Mouse (Mus musculus): ENCODE results near the gene Smg6.

Smg6 gene

DNA sequence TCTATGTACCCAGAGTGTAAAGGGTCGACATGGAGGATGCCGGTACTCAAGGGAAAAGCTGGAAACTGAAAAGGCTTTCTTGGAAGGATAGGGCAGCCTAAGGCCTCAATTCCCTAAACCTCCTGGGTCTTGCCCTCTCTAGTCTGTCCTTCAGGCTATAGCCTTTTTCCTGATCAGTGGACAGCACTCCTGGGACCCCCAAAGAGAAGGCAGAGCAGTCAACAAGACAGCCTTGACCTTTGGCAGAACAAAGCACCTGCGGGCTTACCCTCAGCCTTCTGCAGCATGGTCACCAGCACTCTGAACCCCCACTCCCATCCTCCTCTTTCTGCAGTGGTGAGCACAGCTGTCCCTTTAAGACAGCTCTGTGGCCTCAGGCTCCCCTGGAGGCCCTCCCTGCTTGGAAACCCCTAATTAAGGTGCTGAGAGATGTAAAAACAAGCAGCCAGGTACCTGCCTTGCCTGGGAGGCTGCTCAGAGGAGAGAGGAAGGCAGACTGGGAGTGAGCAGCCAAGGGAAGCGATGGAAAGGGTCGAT, 265.4 kb downstream of the Smg6 start, which contains the start of gene Dph1:
TSS of gene Dph1 (minus strand) at position 337 of the 537 bp plus-strand sequence.
- no peak for DNase-seq (ENCODE audit: low spot score in 2 of 2)

DNA sequence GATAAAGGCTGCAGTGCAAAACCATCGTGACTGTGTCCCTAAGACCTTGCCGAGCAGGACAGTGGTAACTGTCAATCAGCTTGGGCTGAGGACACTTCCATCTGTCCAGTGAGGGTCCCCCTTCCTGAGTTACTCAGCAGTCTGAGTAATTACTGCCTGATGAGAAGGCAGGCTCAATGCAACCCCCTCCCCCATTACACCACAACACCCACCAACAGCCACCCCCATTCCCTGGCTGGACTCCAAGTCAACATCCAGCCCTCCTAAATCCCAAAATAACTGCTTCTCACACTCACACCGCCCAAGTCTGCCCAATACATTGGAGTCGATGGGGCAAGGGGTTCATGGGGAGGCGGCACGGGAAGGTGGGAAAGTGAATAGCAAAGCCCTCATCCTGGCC, 266.2 kb downstream of the Smg6 start:
- no peak for DNase-seq (ENCODE audit: low spot score in 2 of 2)

DNA sequence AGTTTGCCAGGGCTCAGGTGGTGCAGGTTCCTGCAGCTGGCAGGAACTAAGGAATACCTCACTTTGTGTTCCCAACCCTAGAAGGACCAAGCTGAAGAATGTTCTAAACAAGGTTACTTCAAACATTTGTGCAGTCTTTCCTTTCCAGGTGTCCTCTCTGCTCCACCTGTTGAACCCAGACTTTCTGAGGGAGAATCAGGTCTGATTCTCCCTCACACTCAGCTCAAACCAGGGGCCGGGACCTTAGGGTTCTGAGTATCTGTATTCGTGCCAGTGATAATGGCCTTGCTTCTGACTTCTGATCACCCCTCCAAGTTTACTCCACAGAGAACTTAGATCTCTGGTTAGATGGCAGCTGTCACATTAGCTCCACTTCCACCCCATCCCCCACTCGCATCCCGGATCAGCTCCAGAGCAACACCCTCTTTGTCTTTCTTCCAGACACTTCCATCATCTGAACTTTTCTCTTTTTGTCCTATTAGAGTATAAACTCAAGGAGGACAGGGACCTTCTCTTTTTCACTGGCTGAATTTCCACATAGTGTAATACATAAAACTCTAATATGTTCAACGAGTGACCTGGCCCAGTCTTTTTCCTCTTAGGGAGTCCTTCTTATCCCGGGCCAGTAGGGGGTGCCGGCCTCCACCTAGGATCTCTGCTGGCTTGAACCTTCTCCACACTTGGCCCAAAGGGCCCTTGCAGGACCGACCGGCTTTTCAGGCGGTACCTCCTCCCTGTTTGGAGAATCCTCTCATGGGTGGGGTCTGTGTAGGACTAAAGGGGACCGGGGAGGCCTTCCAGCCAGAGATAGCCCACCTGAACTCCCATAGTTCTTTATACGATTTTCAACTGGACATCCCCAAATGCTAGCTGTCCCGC, 267.0 kb downstream of the Smg6 start:
- DNase-seq (ENCODE audit: low spot score in 2 of 2), result peak; percentile 74 to 88

DNA sequence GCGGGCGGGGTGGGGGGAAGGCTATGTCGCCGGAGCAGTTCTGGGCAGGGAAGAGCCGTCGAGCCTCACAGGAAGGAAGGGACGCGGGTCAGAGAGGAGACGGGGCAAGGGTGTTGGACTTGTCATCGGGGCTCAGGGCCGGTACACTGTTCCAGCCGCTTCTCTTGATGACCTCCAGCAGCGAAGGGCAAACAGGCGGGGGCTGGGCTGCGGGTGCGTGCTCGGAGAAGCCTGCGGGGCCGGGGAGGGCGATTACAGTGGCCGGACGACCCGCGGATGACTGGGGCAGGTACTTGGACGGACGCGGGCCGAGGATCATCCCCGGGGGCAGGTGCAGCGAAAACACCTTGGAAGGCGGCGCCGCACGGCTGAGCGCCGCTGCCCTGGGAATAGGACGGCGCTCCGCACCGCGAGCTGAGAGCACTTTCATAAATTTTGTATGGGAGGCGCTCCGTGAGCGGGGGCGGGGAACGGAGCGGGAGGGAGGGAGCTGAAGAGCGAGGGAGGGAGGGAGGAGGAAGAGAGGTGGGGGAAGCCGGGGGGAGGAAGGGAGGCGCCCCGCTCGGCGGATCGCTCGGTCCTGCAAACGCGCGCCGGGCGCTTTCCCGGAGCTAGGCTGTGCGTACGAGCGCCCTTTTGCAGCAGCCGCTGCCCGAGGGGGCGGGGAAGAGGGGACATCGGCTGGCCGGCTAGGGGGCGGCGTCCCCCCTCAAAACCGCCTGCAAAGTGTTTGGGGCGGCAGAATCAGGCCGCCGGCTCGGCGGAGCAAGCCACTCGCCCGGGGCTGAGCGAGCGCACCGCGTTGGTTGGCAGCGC, 267.8 kb downstream of the Smg6 start, which contains the start of gene Rtn4rl1:
TSS of gene Rtn4rl1 (plus strand) at position 528 of the 816 bp plus-strand sequence.
- DNase-seq (ENCODE audit: low spot score in 2 of 2), result peak; percentile 73 to 81

DNA sequence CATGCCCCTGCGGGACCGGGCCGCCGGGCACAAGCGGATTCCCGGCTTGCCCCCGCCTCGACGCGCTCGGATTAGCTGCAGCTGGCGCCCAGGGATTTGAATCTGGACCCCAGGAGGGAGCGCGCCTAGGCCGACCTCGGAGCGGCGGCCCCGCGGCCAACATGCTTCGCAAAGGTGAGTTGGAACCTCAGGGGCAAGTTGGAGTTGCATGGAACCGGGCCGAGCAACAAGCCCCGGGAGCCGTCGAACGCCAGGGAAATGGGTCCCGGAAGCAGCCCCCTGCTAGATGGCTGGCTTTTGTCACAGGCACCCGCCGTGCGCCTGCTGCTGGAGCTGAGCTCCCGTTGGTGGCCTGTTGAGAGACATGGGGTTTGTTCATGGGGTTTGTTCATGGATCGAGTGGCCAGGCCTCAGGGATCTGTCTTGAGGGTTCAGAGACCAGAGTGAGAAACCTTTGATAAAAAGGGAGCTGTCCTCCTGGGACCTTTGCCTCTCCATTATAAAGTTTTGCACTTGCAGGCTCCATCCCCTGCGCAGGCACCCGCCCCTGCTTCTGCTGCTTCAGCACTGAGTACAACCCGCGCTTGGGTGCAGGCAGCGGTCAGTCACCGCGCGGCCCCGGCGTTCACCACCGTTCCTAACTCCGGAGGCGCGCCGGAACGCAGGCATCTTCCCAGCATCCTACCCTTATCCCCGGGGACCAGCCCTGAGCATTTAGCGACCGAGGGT, 268.7 kb downstream of the Smg6 start:
- DNase-seq (ENCODE audit: low spot score in 2 of 2), result no peak

DNA sequence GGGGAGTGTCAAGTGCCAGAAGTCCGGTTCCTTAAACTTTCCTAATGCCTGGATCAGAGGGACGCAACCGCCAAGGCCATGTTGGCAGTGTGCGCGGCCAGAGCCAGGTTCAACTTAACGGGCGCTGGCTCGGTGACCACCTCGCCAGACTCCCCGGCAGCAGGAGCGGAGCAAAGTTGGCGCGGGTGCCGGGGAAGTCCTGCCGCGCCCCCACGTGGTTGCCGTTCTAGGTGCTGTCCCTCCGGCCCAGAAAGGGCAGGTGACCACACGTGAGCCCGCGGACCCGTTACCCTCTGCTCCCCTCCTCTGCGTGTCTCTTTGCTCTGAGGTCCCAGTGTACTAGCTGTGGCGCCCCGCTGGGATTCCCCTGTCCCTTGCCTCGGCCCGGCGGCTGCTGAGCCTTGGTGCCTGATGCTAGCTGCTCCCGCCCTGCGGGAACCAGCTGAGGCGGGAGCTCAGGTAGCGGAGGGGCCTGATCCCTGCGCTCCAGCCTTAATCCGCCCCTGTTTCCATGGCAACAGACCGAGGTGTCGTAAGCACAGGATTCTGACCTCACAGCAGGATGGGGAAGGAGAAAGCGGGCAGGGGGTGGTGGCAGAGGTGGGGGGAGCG, 269.3 kb downstream of the Smg6 start:
- DNase-seq (ENCODE audit: low spot score in 2 of 2), result peak in 1 of 2 experiments; percentile 29

DNA sequence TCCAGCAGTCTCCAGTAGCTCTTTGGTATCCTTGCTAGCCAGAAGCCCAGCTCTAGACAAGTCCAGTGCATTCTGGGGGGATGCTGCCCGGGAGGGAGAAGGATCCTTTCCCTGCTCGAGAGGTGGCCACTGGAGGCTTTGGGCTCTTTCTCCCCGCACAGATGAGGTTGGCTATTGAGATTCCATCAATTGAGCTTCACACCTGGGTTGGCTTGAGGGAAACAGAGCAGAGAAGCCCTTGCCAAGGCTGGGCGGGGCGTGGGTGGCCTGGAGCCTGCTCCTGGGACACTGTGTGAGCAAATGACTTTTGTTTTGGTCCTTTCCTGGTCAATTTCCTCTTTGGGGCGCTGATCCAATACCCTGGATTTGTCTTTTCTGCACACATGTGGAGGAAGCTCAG, 270.5 kb downstream of the Smg6 start:
- DNase-seq (ENCODE audit: low spot score in 2 of 2), result no peak

DNA sequence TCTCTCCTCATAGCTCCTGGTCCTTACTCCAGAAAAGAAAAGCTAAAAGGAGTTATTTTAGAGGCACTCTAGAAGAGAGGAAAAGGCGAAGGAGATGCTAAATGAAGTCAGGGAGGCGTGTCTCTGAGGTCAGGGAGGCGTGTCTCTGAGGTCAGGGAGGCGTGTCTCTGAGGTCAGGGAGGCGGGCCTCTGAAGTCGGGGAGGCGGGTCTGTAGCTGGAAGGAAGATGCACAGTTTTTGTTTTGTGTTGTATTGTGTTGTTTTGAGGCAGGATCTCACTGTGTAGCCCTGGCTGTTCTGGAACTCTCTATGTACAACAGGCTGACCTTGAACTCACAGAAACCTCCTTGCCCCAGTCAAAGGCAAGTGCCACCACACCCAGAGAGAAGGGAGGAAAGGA, 272.3 kb downstream of the Smg6 start:
- DNase-seq (ENCODE audit: low spot score in 2 of 2), result no peak

DNA sequence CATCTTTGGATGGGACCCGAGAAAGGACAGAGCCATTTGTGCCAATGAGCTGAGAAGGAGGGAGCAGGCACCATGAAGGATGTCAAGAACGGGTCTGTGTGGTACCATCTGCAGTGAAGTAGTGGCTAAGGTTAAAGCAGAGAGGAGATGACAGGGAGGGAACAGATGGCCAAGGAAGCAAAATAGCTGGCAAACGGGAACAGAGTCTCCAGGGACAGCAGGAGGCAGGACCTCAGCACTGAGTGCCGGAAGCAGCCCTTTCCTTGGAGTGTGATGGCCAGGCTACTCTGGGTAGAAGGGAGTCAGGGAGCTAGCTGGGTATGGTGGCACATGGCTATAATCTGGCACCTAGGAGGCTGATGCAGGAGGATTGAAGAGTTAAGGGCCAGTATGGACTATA, 273.2 kb downstream of the Smg6 start:
- DNase-seq (ENCODE audit: low spot score in 2 of 2), result no peak

DNA sequence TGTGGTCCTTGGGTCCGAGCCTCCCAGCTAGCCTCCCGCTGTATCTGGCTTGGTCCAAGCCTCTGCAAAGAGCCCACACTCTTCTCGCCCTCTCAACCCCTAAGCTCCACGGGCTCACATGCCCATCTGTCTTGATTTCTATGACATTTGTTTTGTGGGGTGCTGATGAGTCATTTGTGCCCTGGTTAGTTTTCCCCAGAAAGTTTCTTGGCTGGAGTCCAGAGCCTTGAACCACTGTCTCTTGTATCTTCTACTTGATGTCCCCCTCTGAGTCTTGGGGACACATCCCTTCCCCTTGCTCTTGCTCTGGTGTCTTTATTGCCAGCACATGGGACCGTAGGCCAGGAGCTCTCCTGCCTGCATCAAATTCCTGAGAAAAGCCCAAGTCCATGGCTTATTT, 274.3 kb downstream of the Smg6 start:
- DNase-seq (ENCODE audit: low spot score in 2 of 2), result no peak

DNA sequence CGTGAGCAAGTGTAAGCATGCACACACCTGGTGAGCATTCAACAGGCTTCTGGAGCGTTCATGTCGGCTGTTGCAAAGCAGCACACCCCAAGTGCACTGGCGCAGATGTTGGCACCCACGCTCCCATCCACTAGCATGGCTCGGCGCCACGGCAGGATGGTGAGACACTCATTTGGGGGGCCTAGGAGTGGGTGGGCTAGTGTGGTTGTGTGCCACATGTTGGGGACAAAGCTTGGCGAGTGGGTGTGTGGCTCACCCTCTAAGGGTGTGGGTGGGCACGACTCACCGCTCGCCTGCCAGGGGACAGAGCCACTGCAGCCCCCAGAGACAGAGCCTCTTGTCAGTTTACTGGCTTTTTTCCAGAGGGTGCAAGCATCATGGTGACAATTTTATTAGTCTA, 275.3 kb downstream of the Smg6 start:
- DNase-seq (ENCODE audit: low spot score in 2 of 2), result no peak

DNA sequence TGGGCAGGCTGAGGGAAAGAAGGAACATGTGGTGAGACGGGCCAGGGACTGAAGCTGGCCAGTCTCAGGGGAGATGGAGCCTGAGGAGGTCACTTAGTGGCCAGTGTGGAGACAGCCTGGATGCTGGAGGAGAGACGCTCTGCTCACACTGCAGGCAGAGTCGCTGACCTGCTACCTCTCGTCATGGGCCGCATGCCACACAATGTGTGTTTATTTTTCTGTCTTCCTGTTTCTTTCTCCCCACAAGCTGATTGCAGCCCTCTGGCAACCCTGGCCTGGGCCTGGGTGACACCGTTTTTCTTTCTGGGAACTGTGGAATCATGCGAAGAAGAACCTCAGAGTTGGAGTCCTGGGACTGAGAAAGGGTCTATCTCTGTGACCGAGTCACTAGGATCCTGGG, 276.1 kb downstream of the Smg6 start:
- DNase-seq (ENCODE audit: low spot score in 2 of 2), result no peak

DNA sequence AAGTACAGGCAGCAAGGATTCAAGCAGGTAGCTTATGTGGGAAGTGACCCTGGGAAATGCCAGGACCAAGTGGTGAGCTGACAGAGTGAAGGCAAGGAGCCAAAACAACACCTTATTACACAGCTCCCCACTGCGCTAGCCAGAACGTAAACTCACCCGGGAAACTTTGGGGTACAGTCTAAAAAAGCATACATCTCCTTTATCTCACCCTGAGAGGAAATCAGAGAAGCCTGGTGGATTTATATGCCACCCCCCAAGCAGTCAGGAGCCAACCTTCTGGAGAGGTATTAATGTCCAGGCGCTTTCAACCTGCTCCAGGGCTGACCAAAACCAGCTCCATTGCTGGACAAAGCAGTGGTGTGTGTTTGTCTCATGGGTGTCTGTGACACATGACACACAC, 278.3 kb downstream of the Smg6 start:
- DNase-seq (ENCODE audit: low spot score in 2 of 2), result no peak

DNA sequence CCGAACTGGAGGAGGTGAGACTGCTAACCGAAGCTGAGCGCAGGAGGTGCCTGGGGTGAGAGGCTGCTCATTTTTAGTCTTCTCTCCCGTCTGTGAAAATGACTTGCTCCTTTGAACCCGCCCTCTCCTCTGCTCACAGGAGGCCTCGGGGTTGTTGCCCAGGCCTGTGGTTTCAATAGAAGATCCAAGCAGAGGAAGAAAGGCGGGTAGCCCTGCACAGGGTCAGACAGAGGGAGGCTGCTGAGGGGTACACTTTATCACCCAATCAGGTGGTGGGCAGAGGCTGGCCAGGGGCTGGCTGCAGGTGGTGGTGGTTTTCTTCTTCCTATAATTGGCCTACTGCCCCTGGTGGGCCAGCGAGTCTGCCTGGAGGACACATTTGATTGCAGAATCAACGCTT, 278.8 kb downstream of the Smg6 start:
- no peak for DNase-seq (ENCODE audit: low spot score in 2 of 2)

DNA sequence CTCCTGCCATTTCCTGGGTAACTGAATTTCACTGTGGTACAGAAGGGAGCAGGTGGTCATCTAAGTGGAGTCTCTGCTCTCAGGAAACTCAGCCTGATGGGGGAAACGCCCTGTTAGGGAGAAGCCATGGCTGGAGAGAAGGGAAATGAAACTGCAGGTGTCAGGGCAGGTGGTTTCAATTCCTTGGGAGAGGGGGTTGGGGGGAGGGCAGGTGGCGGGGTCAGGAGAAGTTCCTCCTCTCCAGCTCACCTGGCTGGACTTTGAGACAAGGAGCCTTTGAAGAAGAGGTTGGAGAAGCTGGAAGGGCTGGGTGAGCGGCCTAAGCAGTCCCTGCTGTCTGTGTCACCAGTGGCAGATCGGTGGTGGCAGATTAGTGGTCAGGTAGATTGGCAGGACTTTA, 280.7 kb downstream of the Smg6 start:
- no peak for DNase-seq (ENCODE audit: low spot score in 2 of 2)

DNA sequence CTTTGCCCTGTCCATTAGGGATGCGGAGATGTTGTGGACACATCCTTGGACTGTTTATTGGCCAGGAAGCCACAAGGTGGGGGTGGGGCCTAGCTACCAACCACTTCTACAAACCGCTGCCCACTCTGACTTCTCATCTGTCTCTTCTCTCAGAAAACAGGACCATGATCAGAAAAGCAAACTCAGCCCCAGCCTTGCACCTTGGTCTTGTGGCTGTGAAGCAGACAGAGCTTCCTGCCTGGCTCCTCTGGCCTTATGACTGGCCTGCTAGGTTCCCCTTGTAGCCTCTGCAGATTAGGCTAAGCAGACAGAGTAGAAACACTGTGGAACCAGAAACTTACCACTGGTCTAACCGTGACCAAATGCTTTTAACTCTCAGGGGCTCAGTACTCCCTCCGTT, 283.7 kb downstream of the Smg6 start:
- no peak for DNase-seq (ENCODE audit: low spot score in 2 of 2)

DNA sequence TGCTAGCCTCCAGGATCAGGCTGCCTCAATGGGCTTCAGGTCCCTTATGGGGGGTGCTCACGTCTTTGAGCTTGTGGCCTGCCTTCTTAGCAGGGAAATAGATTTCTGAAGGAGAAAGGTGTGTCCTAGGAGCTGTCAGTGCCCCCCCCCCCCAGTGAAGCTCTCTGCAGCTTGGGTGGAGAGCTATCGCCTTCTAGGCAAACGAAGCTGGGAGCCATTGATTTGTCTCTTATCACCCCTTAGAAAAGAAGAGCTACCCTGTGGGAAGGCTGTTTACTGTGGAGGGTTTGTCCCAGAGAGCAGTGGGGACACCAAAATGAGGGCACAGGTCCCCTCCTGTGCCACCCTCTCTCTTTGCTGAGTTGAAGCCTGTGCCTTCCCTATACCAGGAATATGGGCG, 284.5 kb downstream of the Smg6 start:
- DNase-seq (ENCODE audit: low spot score in 2 of 2), result no peak

DNA sequence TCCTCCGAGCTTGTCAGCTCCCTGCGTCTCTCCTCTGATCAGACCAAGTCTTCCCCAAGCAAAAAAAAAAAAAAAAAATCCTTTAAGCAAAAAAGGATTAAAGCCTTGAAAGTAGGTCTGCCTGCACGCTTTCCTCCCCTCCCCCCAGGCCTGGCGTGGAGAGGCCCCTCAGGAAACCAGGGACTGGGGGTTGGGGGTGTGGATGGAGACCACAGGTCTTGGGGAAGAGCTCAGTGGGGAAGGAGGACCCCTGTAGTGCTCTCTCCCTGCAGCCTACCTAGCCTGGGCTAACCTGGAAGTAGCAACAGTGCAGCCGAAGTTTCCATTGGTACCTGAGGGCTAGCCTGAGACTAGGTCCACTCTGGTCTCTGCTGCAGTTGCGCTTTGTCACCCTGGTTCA, 285.1 kb downstream of the Smg6 start:
- DNase-seq (ENCODE audit: low spot score in 2 of 2), result no peak

DNA sequence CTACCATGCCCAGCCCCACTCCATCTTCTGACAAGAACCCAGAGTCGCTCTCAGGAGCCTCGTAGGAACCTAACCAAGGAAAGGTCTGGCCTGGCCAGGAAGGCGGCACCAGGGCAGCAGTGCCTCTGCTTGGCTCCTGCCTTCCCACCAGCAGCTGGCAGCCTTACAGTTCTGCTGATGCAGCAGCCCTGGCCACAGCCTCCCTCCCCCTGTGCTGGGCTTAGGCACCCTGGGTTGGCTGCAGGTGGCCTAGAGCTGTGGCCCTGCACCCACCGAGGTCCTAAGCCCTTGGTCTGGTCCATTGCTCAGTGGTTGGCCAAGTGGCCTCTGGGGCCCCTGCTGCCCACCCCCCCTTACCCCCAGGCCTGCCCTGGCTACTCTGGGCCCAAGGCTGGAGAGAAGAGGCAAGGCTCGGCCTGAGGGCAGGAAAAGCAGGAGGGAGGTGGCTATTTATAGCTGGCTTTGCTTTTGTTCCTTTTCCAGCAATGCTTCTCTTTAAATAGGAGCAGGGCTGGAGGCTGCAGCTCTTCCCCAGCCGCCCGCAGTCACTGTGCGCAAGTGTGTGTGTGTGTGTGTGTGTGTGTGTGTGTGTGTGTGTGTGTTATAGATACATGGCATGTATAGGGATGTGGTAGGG, 286.5 kb downstream of the Smg6 start:
- no peak for DNase-seq (ENCODE audit: low spot score in 2 of 2)

DNA sequence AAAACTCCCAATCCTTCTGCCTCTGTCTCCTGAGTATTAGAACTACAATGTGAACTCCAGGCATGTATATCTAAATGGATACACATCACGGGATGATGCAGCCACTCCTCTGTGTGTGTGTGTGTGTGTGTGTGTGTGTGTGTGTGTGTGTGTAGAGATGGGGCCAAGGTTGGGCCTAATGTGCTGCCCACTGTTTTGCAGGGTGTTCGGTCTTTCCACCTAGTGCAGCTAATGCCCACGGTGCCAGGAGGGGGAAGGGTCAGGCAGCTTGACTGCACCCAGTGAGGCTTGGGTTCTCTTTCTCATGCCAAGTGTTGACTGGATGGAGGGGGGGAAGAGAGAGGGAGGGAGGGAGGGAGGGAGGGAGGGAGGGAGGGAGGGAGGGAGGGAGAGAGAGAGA, 287.3 kb downstream of the Smg6 start:
- DNase-seq (ENCODE audit: low spot score in 2 of 2), result no peak
